Mouse (Mus musculus) thymus, adult 2 months (tissue): ENCODE measurements around the gene Il9.

Experiments used
- CTCF ChIP-seq: fragments of 200-500 bp; IDR thresholded peaks from 2 replicates; pipeline ENCODE4 v1.5.1; 2012; ENCODE audit warnings: mild to moderate bottlenecking, control low read depth, low read length, moderate library complexity, borderline replicate concordance; ENCODE audit not compliant: control insufficient read depth, poor library complexity, insufficient read depth; ENCODE audit errors: extremely low read depth
- POLR2A ChIP-seq: fragments of 200-500 bp; IDR thresholded peaks from 2 replicates; pipeline ENCODE4 v1.6.1; 2012; ENCODE audit warnings: mild to moderate bottlenecking, low read length, control low read depth, moderate library complexity; ENCODE audit not compliant: control insufficient read depth, poor library complexity, insufficient read depth; ENCODE audit errors: extremely low read depth

- TF ChIP-seq CTCF: no peak
- TF ChIP-seq POLR2A: no peak
Observed at GRCm38 (mm10) chr13:56482146-56482545, at the start of gene Il9.
